Mouse (Mus musculus) bone marrow, adult 2 months (tissue): ENCODE measurements around the gene Btnl4. TPM values are rescaled to one million over a fixed set of nuclear protein-coding genes. Genes with fewer than 3 reads are reported as not detected.
"Not testable (repeated sequence)": the region's sequence is repeated elsewhere in the genome, so short reads cannot be mapped to it uniquely, and the experiment has no call there.

Experiments used
- H3K27ac ChIP-seq: fragments of 200-500 bp; 2 replicates; pipeline ENCODE4 v1.5.1; 2012; ENCODE audit warnings: low read depth, mild to moderate bottlenecking, control low read depth, inconsistent platforms, low read length; ENCODE audit not compliant: control insufficient read depth, poor library complexity, insufficient read depth
- H3K4me1 ChIP-seq: fragments of 200-500 bp; 2 replicates; pipeline ENCODE4 v1.6.1; 2011; ENCODE audit warnings: low read length; ENCODE audit not compliant: control insufficient read depth, insufficient read depth
- H3K4me3 ChIP-seq: fragments of 200-500 bp; replicated peaks from 2 replicates; pipeline ENCODE3; 2011; ENCODE audit warnings: mild to moderate bottlenecking, low read depth, low read length, control low read depth; ENCODE audit not compliant: control insufficient read depth
- CTCF ChIP-seq: fragments of 200-500 bp; IDR thresholded peaks from 2 replicates; pipeline ENCODE4 v1.5.1; 2011; ENCODE audit warnings: low read length, control low read depth; ENCODE audit not compliant: control insufficient read depth, insufficient read depth
- POLR2A ChIP-seq: fragments of 200-500 bp; IDR thresholded peaks from 2 replicates; pipeline ENCODE4 v1.6.1; 2011; ENCODE audit warnings: low read depth, mild to moderate bottlenecking, control low read depth, low read length, borderline replicate concordance; ENCODE audit not compliant: control insufficient read depth
- WGBS: fragments of 180-500 bp; shearing (Covaris S2); methylation state at CpG from one replicate; pipeline ENCODE4 v1.1.7; 2018; 5-methylcytosine and 5-hydroxymethylcytosine counted together
- polyA plus RNA-seq: library from polyadenylated mRNA; stranded (reverse); fragments of >200 nt; gene quantifications from 2 replicates; pipeline ENCODE4 v1.2.4, GENCODE M21; 2011; ENCODE audit warnings: low replicate concordance; ENCODE audit not compliant: missing spikeins, insufficient read depth, insufficient read length

The Btnl4 gene
- polyA plus RNA-seq, result 0.65 and 1.2 TPM in 2 replicates

GRCm38 (mm10) chr17:34477238-34478013, at the start of gene Btnl4:
Gene Btnl4 (minus strand): TSS chr17:34477318.
- 62% methylated on average over 5 of the region's 5 CpGs for WGBS
- H3K4me3 ChIP-seq, H3K27ac ChIP-seq, H3K4me1 ChIP-seq: not testable (repeated sequence)

- WGBS, result 48% methylated on average over 1 of the region's 1 CpGs
- TF ChIP-seq POLR2A, result no peak
- TF ChIP-seq CTCF, result no peak
- H3K4me1 ChIP-seq, result no peaks in the 10 kb centered on the region
- no peak overlapping the region for H3K27ac ChIP-seq
- no peak overlapping the region for H3K4me3 ChIP-seq
Measured at GRCm38 (mm10) chr17:34519001-34519400, 41.9 kb upstream of the Btnl4 start.

- H3K4me1 ChIP-seq, H3K4me3 ChIP-seq, H3K27ac ChIP-seq: not testable (repeated sequence)
- 57% methylated on average over 3 of the region's 3 CpGs for WGBS
Measured at GRCm38 (mm10) chr17:34518571-34518970, 41.5 kb upstream of the Btnl4 start.

GRCm38 (mm10) chr17:34517795-34518194, 40.7 kb upstream of the Btnl4 start:
- Histone ChIP-seq H3K4me1 (no peaks in the 10 kb centered on the region), H3K27ac (no peak overlapping the region), H3K4me3 (no peak overlapping the region)
- TF ChIP-seq POLR2A, result no peak
- no peak for TF ChIP-seq CTCF
- 69% methylated on average over 4 of the region's 4 CpGs for WGBS

- no peak within 1 kb of the TSS for H3K4me3 ChIP-seq
- TF ChIP-seq CTCF, result no peak
- no peak for TF ChIP-seq POLR2A
- WGBS, result 83% methylated on average over 4 of the region's 4 CpGs
- no peaks in the 10 kb centered on the region for H3K4me1 ChIP-seq
- H3K27ac ChIP-seq, result no peak within 1 kb of the TSS
Measured at GRCm38 (mm10) chr17:34517252-34517651, 40.1 kb upstream of the Btnl4 start, which contains the start of gene Btnl6. Gene Btnl6 (minus strand): TSS chr17:34517352.

- no peaks in the 10 kb centered on the region for H3K4me1 ChIP-seq
- H3K27ac ChIP-seq, result no peak overlapping the region
- TF ChIP-seq POLR2A (no peak), CTCF (no peak)
- no peak overlapping the region for H3K4me3 ChIP-seq
- 69% methylated on average over 2 of the region's 2 CpGs for WGBS
Measured at GRCm38 (mm10) chr17:34516514-34516913, 39.4 kb upstream of the Btnl4 start.

GRCm38 (mm10) chr17:34511723-34512122, 34.6 kb upstream of the Btnl4 start:
- H3K4me3 ChIP-seq, H3K27ac ChIP-seq, H3K4me1 ChIP-seq: not testable (repeated sequence)
- TF ChIP-seq CTCF, result peak; percentile 10; the same call in 1 of the 2 replicates
- 58% methylated on average over 1 of the region's 1 CpGs for WGBS

GRCm38 (mm10) chr17:34507591-34507990, 30.5 kb upstream of the Btnl4 start:
- TF ChIP-seq POLR2A (no peak), CTCF (no peak)
- no peaks in the 10 kb centered on the region; the same call in 1 of the 2 replicates for H3K4me1 ChIP-seq
- H3K27ac ChIP-seq, result no peak overlapping the region
- no peak overlapping the region for H3K4me3 ChIP-seq

- H3K27ac ChIP-seq, H3K4me3 ChIP-seq, H3K4me1 ChIP-seq: not testable (repeated sequence)
- 70% methylated on average over 4 of the region's 4 CpGs for WGBS
Measured at GRCm38 (mm10) chr17:34497726-34498125, 20.6 kb upstream of the Btnl4 start.

- 59% methylated on average over 3 of the region's 3 CpGs for WGBS
- H3K27ac ChIP-seq, H3K4me1 ChIP-seq, H3K4me3 ChIP-seq: not testable (repeated sequence)
Measured at GRCm38 (mm10) chr17:34497319-34497718, 20.2 kb upstream of the Btnl4 start.
